Mouse (Mus musculus): ENCODE data around the gene Wtip.
"Not testable (repeated sequence)": the region's sequence is repeated elsewhere in the genome, so short reads cannot be mapped to it uniquely, and the experiment has no call there.

Gene Wtip

GRCm38 (mm10) chr7:34133117-34133762 is at the start of gene Wtip:
TSS of gene Wtip (minus strand) at chr7:34133268.
- peak; percentile 14 for DNase-seq

GRCm38 (mm10) chr7:34176241-34176640 is 43.2 kb upstream of the Wtip start:
- DNase-seq, result not testable (repeated sequence)

GRCm38 (mm10) chr7:34172251-34172650 is 39.2 kb upstream of the Wtip start:
- DNase-seq, result no peak

GRCm38 (mm10) chr7:34169454-34169853 is 36.4 kb upstream of the Wtip start, which contains the start of gene Uba2:
TSS of gene Uba2 (minus strand) at chr7:34169599.
- peak; percentile 9 for DNase-seq

- DNase-seq, result peak; percentile 90
These were observed 35.6 kb upstream of the Wtip start for GRCm38 (mm10) chr7:34168470-34169251.

GRCm38 (mm10) chr7:34167766-34168469 is 34.9 kb upstream of the Wtip start:
- no peak for DNase-seq

GRCm38 (mm10) chr7:34166850-34167249 is 33.8 kb upstream of the Wtip start:
- DNase-seq, result peak; percentile 6

- DNase-seq, result no peak
These were observed 32.9 kb upstream of the Wtip start for GRCm38 (mm10) chr7:34165999-34166398.

GRCm38 (mm10) chr7:34164671-34165070 is 31.6 kb upstream of the Wtip start:
- DNase-seq, result no peak

GRCm38 (mm10) chr7:34159167-34159566 is 26.1 kb upstream of the Wtip start:
- DNase-seq, result no peak

GRCm38 (mm10) chr7:34157994-34158393 is 24.9 kb upstream of the Wtip start:
- no peak for DNase-seq

GRCm38 (mm10) chr7:34147193-34147592 is 14.1 kb upstream of the Wtip start:
- no peak for DNase-seq

GRCm38 (mm10) chr7:34141123-34141522 is 8.1 kb upstream of the Wtip start:
- no peak for DNase-seq

- no peak for DNase-seq
These were observed 6.4 kb upstream of the Wtip start for GRCm38 (mm10) chr7:34139493-34139892.

- DNase-seq, result no peak
These were observed 1.3 kb upstream of the Wtip start for GRCm38 (mm10) chr7:34134336-34134735.

- no peak for DNase-seq
These were observed 551 bp downstream of the Wtip start for GRCm38 (mm10) chr7:34132355-34133079.

- no peak for DNase-seq
These were observed 1.1 kb downstream of the Wtip start for GRCm38 (mm10) chr7:34131959-34132354.

- no peak for DNase-seq
These were observed 1.9 kb downstream of the Wtip start for GRCm38 (mm10) chr7:34131118-34131517.

GRCm38 (mm10) chr7:34126291-34126690 is 6.8 kb downstream of the Wtip start:
- no peak for DNase-seq

- DNase-seq, result no peak
These were observed 7.7 kb downstream of the Wtip start for GRCm38 (mm10) chr7:34125346-34125745.

GRCm38 (mm10) chr7:34122987-34123720 is 9.9 kb downstream of the Wtip start:
- DNase-seq, result no peak

- DNase-seq, result not testable (repeated sequence)
These were observed 12.4 kb downstream of the Wtip start for GRCm38 (mm10) chr7:34120636-34121035.

Data from cerebellum, adult 11 months (tissue).